27 mouse cellular contexts compared by ENCODE assay signal in the genomic region with DNA sequence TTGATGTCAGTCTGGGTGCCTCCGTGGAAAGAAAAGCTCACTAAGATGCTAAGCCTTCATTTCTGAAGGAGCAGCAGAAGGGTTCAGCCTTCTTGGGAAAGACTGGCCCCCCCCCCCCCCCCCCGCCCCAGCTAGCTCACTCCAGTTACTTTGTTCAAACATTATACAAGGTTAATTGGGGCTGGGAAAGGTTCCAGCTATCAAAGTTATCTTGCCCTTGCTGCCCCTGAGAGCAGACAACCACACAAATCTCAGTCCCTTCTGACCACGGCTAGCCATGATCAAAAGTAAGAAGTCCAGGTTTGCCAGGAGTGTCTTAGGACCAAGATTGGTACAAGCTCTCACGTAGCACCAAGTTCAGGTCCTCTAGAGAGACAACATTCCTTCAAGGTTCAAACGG. TPM values are rescaled to one million over a fixed set of nuclear protein-coding genes. Genes with fewer than 3 reads are reported as not detected.
DNase-seq lines count a peak whose midpoint lies in the region; ATAC-seq and TF ChIP-seq lines count a peak whose summit lies in the region.
"Had no signal": no experiment of that assay in that cellular context is flagged by ENCODE, and none has a peak within 500 bp of the region (broad histone marks: within the 10 kb centered on the region; RNA-seq: fewer than 3 reads in every experiment).

No protein-coding gene starts in this region.

- no peak overlapping the region for H3K4me2 ChIP-seq in heart, embryonic 14.5 days (ENCODE audit: low read length)
- no peak overlapping the region for H3K4me2 ChIP-seq in kidney, embryonic 16.5 days (replicated peaks; ENCODE audit: low read depth, low read length)
- no peak overlapping the region for H3K4me2 ChIP-seq in lung, postnatal 0 days (replicated peaks; ENCODE audit: low read depth, low read length)
- H3K4me2 ChIP-seq: hindbrain, embryonic 15.5 days; limb, embryonic 13.5 days; liver, embryonic 11.5 days had no signal

- H3K36me3 ChIP-seq in heart, embryonic 14.5 days (ENCODE audit: control insufficient read depth, insufficient read depth, low read length): no peaks in the 10 kb centered on the region
- H3K36me3 ChIP-seq in kidney, embryonic 16.5 days (ENCODE audit: insufficient read depth, low read length): no peaks in the 10 kb centered on the region
- H3K36me3 ChIP-seq in lung, postnatal 0 days (ENCODE audit: insufficient read depth, low read length): no peaks in the 10 kb centered on the region
- H3K36me3 ChIP-seq: hindbrain, embryonic 10.5 days; hindbrain, embryonic 15.5 days; limb, embryonic 13.5 days had no signal

- peaks cover 18 to 38% of the 10 kb centered on the region in 2 experiments for H3K4me1 ChIP-seq in heart, embryonic 14.5 days (ENCODE audit: control insufficient read depth in 2 of 2, insufficient read depth in 2 of 2, low read length in 2 of 2)
- H3K4me1 ChIP-seq in kidney, embryonic 16.5 days (ENCODE audit: insufficient read depth, low read length): peaks cover 9% of the 10 kb centered on the region; the same call in 1 of the 2 replicates
- no peaks in the 10 kb centered on the region; the same call in 1 of the 2 replicates for H3K4me1 ChIP-seq in lung, postnatal 0 days (ENCODE audit: insufficient read depth, low read depth, low read length)
- H3K4me1 ChIP-seq in lung, adult 2 months (ENCODE audit: control insufficient read depth, insufficient read depth, low read length): peaks cover 6% of the 10 kb centered on the region

- no peaks in the 10 kb centered on the region for H3K9me3 ChIP-seq in heart, embryonic 14.5 days (ENCODE audit: control insufficient read depth, low read length)
- H3K9me3 ChIP-seq in kidney, embryonic 16.5 days (ENCODE audit: low read length): no peaks in the 10 kb centered on the region
- no peaks in the 10 kb centered on the region for H3K9me3 ChIP-seq in lung, postnatal 0 days (ENCODE audit: low read length)
- H3K9me3 ChIP-seq: hindbrain, embryonic 10.5 days; hindbrain, embryonic 15.5 days; limb, embryonic 13.5 days had no signal

- H3K9ac ChIP-seq in heart, embryonic 14.5 days (ENCODE audit: low read length): no peak overlapping the region
- H3K9ac ChIP-seq in kidney, embryonic 16.5 days (replicated peaks; ENCODE audit: low read length): no peak overlapping the region
- H3K9ac ChIP-seq in lung, postnatal 0 days (replicated peaks; ENCODE audit: low read depth): no peak overlapping the region
- H3K9ac ChIP-seq: hindbrain, embryonic 15.5 days; limb, embryonic 13.5 days had no signal

- no peak for TF ChIP-seq POLR2A in lung, adult 2 months (IDR thresholded peaks at IDR 0.05; ENCODE audit: borderline replicate concordance, extremely low read depth, low read depth, low read length)

- H3K4me3 ChIP-seq in heart, embryonic 14.5 days (ENCODE audit: control insufficient read depth in 1 of 2, insufficient read depth in 1 of 2, low read depth in 1 of 2, low read length in 2 of 2): no peak overlapping the region
- no peak overlapping the region for H3K4me3 ChIP-seq in kidney, embryonic 16.5 days (ENCODE audit: low read length)
- H3K4me3 ChIP-seq in lung, postnatal 0 days (ENCODE audit: low read depth, low read length): no peak overlapping the region
- no peak overlapping the region for H3K4me3 ChIP-seq in lung, adult 2 months (replicated peaks; ENCODE audit: extremely low read depth, low read depth, low read length)
- H3K4me3 ChIP-seq: erythroblast, embryonic 14.5 days; gastrocnemius, adult 2 months; hindbrain, embryonic 10.5 days; hindbrain, embryonic 15.5 days; layer of hippocampus, adult 2 months; limb, embryonic 13.5 days had no signal

- H3K27ac ChIP-seq in heart, embryonic 14.5 days (replicated peaks in 1 of 2; ENCODE audit: control insufficient read depth in 1 of 2, insufficient read depth in 1 of 2, low read depth in 2 of 2, low read length in 2 of 2): peak overlapping the region; percentile 91 to 92
- H3K27ac ChIP-seq in kidney, embryonic 16.5 days (ENCODE audit: low read length): no peak overlapping the region
- no peak overlapping the region for H3K27ac ChIP-seq in lung, postnatal 0 days (ENCODE audit: low read length)
- H3K27ac ChIP-seq: gastrocnemius, adult 2 months; hindbrain, embryonic 10.5 days; hindbrain, embryonic 15.5 days; kidney, postnatal 0 days; layer of hippocampus, adult 2 months; limb, embryonic 13.5 days had no signal

- no peaks in the 10 kb centered on the region for H3K27me3 ChIP-seq in heart, embryonic 14.5 days (ENCODE audit: control insufficient read depth, insufficient read depth, low read length)
- no peaks in the 10 kb centered on the region; the same call in 1 of the 2 replicates for H3K27me3 ChIP-seq in kidney, embryonic 16.5 days (ENCODE audit: insufficient read depth, low read length)
- no peaks in the 10 kb centered on the region for H3K27me3 ChIP-seq in lung, postnatal 0 days (replicated peaks; ENCODE audit: insufficient read depth, low read length)
- H3K27me3 ChIP-seq: hindbrain, embryonic 15.5 days; limb, embryonic 13.5 days had no signal

- TF ChIP-seq EP300 in lung, postnatal 0 days (IDR thresholded peaks at IDR 0.05): no peak

- 53% methylated on average over 4 of the region's 5 CpGs for WGBS in heart, embryonic 14.5 days
- WGBS in kidney, embryonic 16.5 days: 75% methylated on average over 5 of the region's 5 CpGs
- WGBS in lung, postnatal 0 days: 60% methylated on average over 4 of the region's 5 CpGs
- 62% methylated on average over 5 of the region's 5 CpGs for WGBS in lung, adult 2 months

- no peak for TF ChIP-seq CTCF in lung, postnatal 0 days (IDR thresholded peaks at IDR 0.05)
- TF ChIP-seq CTCF in lung, adult 2 months (IDR thresholded peaks at IDR 0.05; ENCODE audit: insufficient read depth, low read length): no peak

- ATAC-seq in heart, embryonic 14.5 days (ENCODE audit: insufficient number of reproducible peaks, insufficient read depth, low FRiP score, low read depth): no peak
- ATAC-seq in kidney, embryonic 16.5 days (ENCODE audit: low FRiP score, low TSS enrichment): no peak
- no peak for ATAC-seq in lung, postnatal 0 days
- ATAC-seq: forebrain, embryonic 16.5 days; inflammation-experienced regulatory T-cells, adult 6 months had no signal

- no peak for DNase-seq in heart, postnatal 4 days
- DNase-seq in kidney, adult 11 months: peak; percentile 43
- peak; percentile 9 for DNase-seq in lung, postnatal 0 days (ENCODE audit: low spot score)
- DNase-seq in lung, adult 2 months: no peak
- DNase-seq in layer of hippocampus, adult 9-10 months (ENCODE audit: low spot score): no peak
- DNase-seq: adrenal gland, postnatal 36 days; B cell, adult 2 months; cerebellum, adult 18-20 months; cerebellum, postnatal 10 days; gastrocnemius, adult 2 months; gastrocnemius, postnatal 36 days; lung, postnatal 10 days; midbrain, embryonic 14.5 days; retina, postnatal 1 day; right cerebral cortex, postnatal 14 days; thymus, postnatal 4 days had no signal

RNA-seq across cellular contexts. Expression of a gene that starts 19.6 kb away (rescaled TPM):
- 80.1 and 82.5 TPM in 2 replicates for polyA plus RNA-seq in heart, embryonic 14.5 days (2014; fragmentation: Nextera tagmentation; extraction: Ambion mirVana)
- total RNA-seq in heart, postnatal 4 days (2021): 10 to 100 TPM; 77.0 to 77.2 TPM
- polyA plus RNA-seq in kidney, embryonic 16.5 days (2015; fragmentation: Nextera tagmentation; extraction: Ambion mirVana): 45.7 and 61.2 TPM in 2 replicates
- polyA plus RNA-seq in lung, postnatal 0 days (2015; fragmentation: Nextera tagmentation; extraction: Ambion mirVana): 44.5 and 48.1 TPM in 2 replicates
- 15.4 and 17.8 TPM in 2 replicates for polyA plus RNA-seq in lung, adult 2 months (2012; rRNA removed)

RNA-seq across cellular contexts. Expression of a gene that starts 29.0 kb away (rescaled TPM):
- 34.5 and 36.4 TPM in 2 replicates for polyA plus RNA-seq in heart, embryonic 14.5 days (2014; fragmentation: Nextera tagmentation; extraction: Ambion mirVana)
- total RNA-seq in heart, postnatal 4 days (2021): 10 to 100 TPM; 30.8 to 31.3 TPM
- 73.9 and 74.3 TPM in 2 replicates for polyA plus RNA-seq in kidney, embryonic 16.5 days (2015; fragmentation: Nextera tagmentation; extraction: Ambion mirVana)
- 30.8 and 34.1 TPM in 2 replicates for polyA plus RNA-seq in lung, postnatal 0 days (2015; fragmentation: Nextera tagmentation; extraction: Ambion mirVana)
- 23.0 and 28.9 TPM in 2 replicates for polyA plus RNA-seq in lung, adult 2 months (2012; rRNA removed)

Comparison
In these comparisons a context has a peak if more than half of its experiments do, and no peak if none do; other contexts are left out.
1. DNase-seq: peak in kidney, adult 11 months (single experiment) and lung, postnatal 0 days (single experiment); none in heart, postnatal 4 days (single experiment), lung, adult 2 months (single experiment) and layer of hippocampus, adult 9-10 months (single experiment).
2. H3K27ac ChIP-seq: peak in heart, embryonic 14.5 days (2 of 2); none in kidney, embryonic 16.5 days (single experiment) and lung, postnatal 0 days (single experiment).